Mouse (Mus musculus) myocyte (in vitro differentiated cells): Measurements from ENCODE around the gene Supt5. TPM values are rescaled to one million over a fixed set of nuclear protein-coding genes. Genes with fewer than 3 reads are reported as not detected.

Experiments used
- H3K27me3 ChIP-seq: one replicate; pipeline ENCODE4 v1.6.1; 2011; ENCODE audit not compliant: control insufficient read depth, insufficient read depth, insufficient read length
- H3K36me3 ChIP-seq: one replicate; pipeline ENCODE4 v1.6.1; 2011; ENCODE audit not compliant: control insufficient read depth, insufficient read depth
- H3K4me2 ChIP-seq: one replicate; pipeline ENCODE4 v1.6.1; 2011; ENCODE audit warnings: low read depth, control low read depth
- H3K4me3 ChIP-seq: one replicate; pipeline ENCODE4 v1.5.1; 2011; ENCODE audit warnings: mild to moderate bottlenecking, control low read depth, moderate library complexity
- H3K79me2 ChIP-seq: one replicate; pipeline ENCODE4 v1.6.1; 2011; ENCODE audit not compliant: control insufficient read depth, insufficient read depth
- H3ac ChIP-seq: one replicate; pipeline ENCODE4 v1.6.1; 2011; ENCODE audit not compliant: control insufficient read depth, insufficient read length
- CEBPB ChIP-seq: IDR thresholded peaks from 2 replicates; pipeline ENCODE4 v1.6.1; 2011; ENCODE audit warnings: mild to moderate bottlenecking, moderate library complexity; ENCODE audit not compliant: poor library complexity, insufficient read depth, severe bottlenecking
- E2F4 ChIP-seq: IDR thresholded peaks from one replicate; pipeline ENCODE4 v1.6.1; 2011; ENCODE audit warnings: mild to moderate bottlenecking, control low read depth, moderate library complexity; ENCODE audit not compliant: insufficient read depth
- MAX ChIP-seq: IDR thresholded peaks from one replicate; pipeline ENCODE4 v1.6.1; 2011; ENCODE audit warnings: low read depth, mild to moderate bottlenecking, control low read depth
- MYOD1 ChIP-seq, 3 experiments: IDR thresholded peaks; one replicate each; pipeline ENCODE4 v1.6.1; 2011; ENCODE audit warnings: control low read depth in 2 of 3, low read depth in 2 of 3, mild to moderate bottlenecking in 2 of 3, moderate library complexity in 1 of 3; ENCODE audit not compliant: insufficient read length in 2 of 3, control insufficient read depth in 1 of 3
- MYOG ChIP-seq, 3 experiments: IDR thresholded peaks; one replicate each; pipeline ENCODE4 v1.6.1; 2011; ENCODE audit warnings: control low read depth in 2 of 3, low read depth in 2 of 3, mild to moderate bottlenecking in 2 of 3; ENCODE audit not compliant: insufficient read length in 2 of 3, control insufficient read depth in 1 of 3, insufficient read depth in 1 of 3
- POLR2A ChIP-seq: IDR thresholded peaks from one replicate; pipeline ENCODE4 v1.6.1; 2011; ENCODE audit warnings: low read depth, mild to moderate bottlenecking, control low read depth, moderate library complexity; ENCODE audit not compliant: insufficient read length
- POLR2AphosphoS2 ChIP-seq: IDR thresholded peaks from one replicate; pipeline ENCODE4 v1.6.1; 2011; ENCODE audit warnings: low read depth, control low read depth; ENCODE audit not compliant: insufficient read length
- REST ChIP-seq: IDR thresholded peaks from one replicate; pipeline ENCODE4 v1.6.1; 2011; ENCODE audit warnings: mild to moderate bottlenecking, control low read depth, moderate library complexity; ENCODE audit not compliant: insufficient read depth, insufficient read length
- SRF ChIP-seq: IDR thresholded peaks from one replicate; pipeline ENCODE4 v1.6.1; 2011; ENCODE audit warnings: low read depth; ENCODE audit not compliant: control insufficient read depth, insufficient read length
- TCF12 ChIP-seq: IDR thresholded peaks from one replicate; pipeline ENCODE4 v1.6.1; 2011; ENCODE audit warnings: mild to moderate bottlenecking, control low read depth; ENCODE audit not compliant: poor library complexity, insufficient read depth, severe bottlenecking
- TCF3 ChIP-seq: IDR thresholded peaks from one replicate; pipeline ENCODE4 v1.6.1; 2011; ENCODE audit warnings: low read depth, control low read depth; ENCODE audit not compliant: insufficient read length
- USF1 ChIP-seq: IDR thresholded peaks from one replicate; pipeline ENCODE4 v1.6.1; 2011; ENCODE audit warnings: low read depth, mild to moderate bottlenecking, control low read depth, moderate library complexity
- polyA plus RNA-seq: library from polyadenylated mRNA; unstranded; fragments of >200 nt; fragmentation: generic; extraction: Trizol; gene quantifications from one replicate; pipeline ENCODE4 v1.2.1, GENCODE M21; 2012; ENCODE audit warnings: missing spikeins

Gene Supt5
- polyA plus RNA-seq, 1 experiment = 84.2 TPM

GRCm38 (mm10) chr7:28311151-28311925, 27.2 kb downstream of the Supt5 start:
- H3K36me3 ChIP-seq = no peaks in the 10 kb centered on the region
- peaks cover 8% of the 10 kb centered on the region for H3K79me2 ChIP-seq
- TF ChIP-seq MYOD1 (IDR thresholded peaks at IDR 0.05; ENCODE audit: control insufficient read depth in 1 of 3, insufficient read length in 2 of 3, low read depth in 2 of 3) (no peak), USF1 (no peak), TCF12 (no peak), POLR2AphosphoS2 (no peak), REST (no peak), CEBPB (no peak), SRF (no peak), TCF3 (no peak), MYOG (IDR thresholded peaks at IDR 0.05; ENCODE audit: control insufficient read depth in 1 of 3, insufficient read depth in 1 of 3, insufficient read length in 2 of 3, low read depth in 2 of 3) (no peak), MAX (no peak)
- peak overlapping the region; percentile 95 for H3ac ChIP-seq
- H3K4me2 ChIP-seq = peak overlapping the region; percentile 82
- no peaks in the 10 kb centered on the region for H3K27me3 ChIP-seq
- peak overlapping the region; percentile 72 for H3K4me3 ChIP-seq

GRCm38 (mm10) chr7:28309737-28310136, 28.8 kb downstream of the Supt5 start:
- TF ChIP-seq POLR2AphosphoS2 = no peak
- no peak for TF ChIP-seq TCF12
- TF ChIP-seq POLR2A = no peak
- no peak for TF ChIP-seq MAX
- TF ChIP-seq MYOD1 (IDR thresholded peaks at IDR 0.05; ENCODE audit: control insufficient read depth in 1 of 3, insufficient read length in 2 of 3, low read depth in 2 of 3) = no peak
- no peak for TF ChIP-seq E2F4
- TF ChIP-seq USF1 = no peak
- TF ChIP-seq SRF = no peak
- TF ChIP-seq CEBPB = no peak
- no peak for TF ChIP-seq MYOG (IDR thresholded peaks at IDR 0.05; ENCODE audit: control insufficient read depth in 1 of 3, insufficient read depth in 1 of 3, insufficient read length in 2 of 3, low read depth in 2 of 3)
- no peak for TF ChIP-seq REST
- TF ChIP-seq TCF3 = no peak
- no peak overlapping the region for H3K4me2 ChIP-seq
- no peak overlapping the region for H3ac ChIP-seq
- no peaks in the 10 kb centered on the region for H3K27me3 ChIP-seq
- peaks cover 8% of the 10 kb centered on the region for H3K79me2 ChIP-seq
- H3K4me3 ChIP-seq = no peak overlapping the region
- H3K36me3 ChIP-seq = no peaks in the 10 kb centered on the region

DNA sequence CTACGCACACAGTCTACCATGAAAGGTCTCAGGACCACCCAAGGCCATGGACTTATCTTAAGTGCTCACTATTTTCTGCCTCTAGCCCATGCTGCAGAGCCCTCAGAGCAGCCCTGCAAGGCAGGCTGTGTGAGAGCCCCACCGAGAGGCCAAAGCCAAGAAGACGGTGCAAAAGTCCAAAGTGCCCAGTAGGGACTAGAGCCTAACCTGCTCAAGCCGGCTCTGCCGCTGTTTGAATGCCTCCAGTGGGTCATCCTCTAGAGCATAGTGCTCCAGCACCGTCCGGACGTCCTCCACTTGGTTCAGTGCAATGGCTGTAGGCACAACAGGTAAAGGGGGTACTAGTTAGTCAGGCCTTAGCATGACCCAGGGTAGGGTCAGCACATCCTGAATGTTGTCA, 32.3 kb downstream of the Supt5 start:
- H3K36me3 ChIP-seq = no peaks in the 10 kb centered on the region
- peaks cover 4% of the 10 kb centered on the region for H3K79me2 ChIP-seq
- H3K4me3 ChIP-seq = no peak overlapping the region
- no peak overlapping the region for H3K4me2 ChIP-seq
- H3K27me3 ChIP-seq = peaks cover 3% of the 10 kb centered on the region
- TF ChIP-seq MYOD1 (IDR thresholded peaks at IDR 0.05; ENCODE audit: control insufficient read depth in 1 of 3, insufficient read length in 2 of 3, low read depth in 2 of 3) (no peak), E2F4 (no peak), TCF3 (no peak), REST (no peak), MAX (no peak), USF1 (no peak), TCF12 (no peak), SRF (no peak), POLR2A (no peak)
- no peak overlapping the region for H3ac ChIP-seq

DNA sequence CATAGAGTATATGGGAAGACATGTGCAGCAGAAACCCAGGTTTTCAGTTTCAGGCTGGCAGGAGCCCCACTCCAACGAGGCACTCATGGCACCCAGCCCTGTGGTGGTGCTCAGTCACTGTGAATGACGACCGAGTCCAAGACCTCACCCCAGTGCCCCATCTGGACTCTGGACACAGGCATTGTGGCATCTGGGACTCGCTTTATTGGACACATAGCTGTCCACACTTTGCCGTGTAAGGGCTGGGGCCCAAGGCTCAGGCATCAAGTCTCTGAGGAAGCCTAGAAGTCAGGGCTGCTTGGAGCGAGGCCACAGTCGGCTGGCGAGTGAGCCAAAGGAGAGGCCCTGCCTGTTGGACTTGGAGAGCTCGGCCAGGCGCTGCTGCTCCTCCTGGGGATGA, 32.9 kb downstream of the Supt5 start:
- Histone ChIP-seq H3K4me2 (no peak overlapping the region), H3ac (no peak overlapping the region), H3K79me2 (no peaks in the 10 kb centered on the region), H3K36me3 (no peaks in the 10 kb centered on the region), H3K4me3 (no peak overlapping the region), H3K27me3 (peaks cover 4% of the 10 kb centered on the region)
- no peak for TF ChIP-seq REST
- no peak for TF ChIP-seq E2F4
- TF ChIP-seq TCF12 = no peak
- TF ChIP-seq TCF3 = no peak
- TF ChIP-seq CEBPB = no peak
- no peak for TF ChIP-seq MYOG (IDR thresholded peaks at IDR 0.05; ENCODE audit: control insufficient read depth in 1 of 3, insufficient read depth in 1 of 3, insufficient read length in 2 of 3, low read depth in 2 of 3)
- no peak for TF ChIP-seq MYOD1 (IDR thresholded peaks at IDR 0.05; ENCODE audit: control insufficient read depth in 1 of 3, insufficient read length in 2 of 3, low read depth in 2 of 3)
- no peak for TF ChIP-seq USF1
- TF ChIP-seq SRF = no peak
- no peak for TF ChIP-seq MAX
- no peak for TF ChIP-seq POLR2AphosphoS2
- no peak for TF ChIP-seq POLR2A
